Mouse (Mus musculus): ENCODE data around the gene Colec11.

The Colec11 gene

DNA sequence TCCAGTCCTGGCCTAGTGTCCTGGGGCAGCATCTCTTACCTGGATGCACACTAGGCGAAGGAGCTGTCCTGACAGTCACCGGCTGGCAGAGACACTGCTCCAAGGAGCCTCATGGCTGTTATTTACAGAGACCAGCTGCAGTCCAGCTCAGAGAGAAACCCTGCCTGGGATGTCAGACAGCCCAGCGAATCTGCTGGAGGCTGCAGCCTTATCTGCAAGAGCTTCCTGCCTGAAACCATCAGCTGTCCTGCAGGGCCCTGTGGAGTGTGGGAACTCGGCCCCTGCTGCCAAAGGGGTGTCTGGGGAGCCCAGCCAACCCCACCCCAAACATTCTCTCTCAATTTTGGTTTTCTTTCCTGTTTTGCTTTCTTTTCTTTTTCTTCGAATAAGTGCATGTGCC, at the start of gene Colec11:
TSS of gene Colec11 (minus strand) at position 183 of the 400 bp plus-strand sequence.
- no peak for DNase-seq

DNA sequence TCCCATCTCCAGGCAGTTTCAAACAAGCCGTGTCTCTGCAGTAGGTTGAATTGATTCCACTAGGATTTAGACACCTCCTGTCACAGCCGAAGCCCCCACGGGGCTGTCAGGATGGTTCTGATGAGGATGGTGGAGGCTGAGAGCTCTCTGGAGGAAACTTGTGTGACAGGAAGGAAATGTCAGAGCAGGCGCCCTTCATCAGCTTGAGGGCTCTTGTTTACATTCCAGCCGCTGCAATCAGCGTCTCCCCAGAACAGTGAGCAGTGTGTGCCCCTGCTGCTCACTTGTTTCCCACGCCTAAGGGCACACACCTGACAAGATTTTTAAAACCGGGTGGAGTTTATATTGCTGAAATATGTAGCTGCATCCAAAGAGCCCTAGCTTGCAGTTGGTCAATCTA, 44.1 kb upstream of the Colec11 start:
- no peak for DNase-seq

- DNase-seq, result no peak
These were observed 43.6 kb upstream of the Colec11 start for GRCm38 (mm10) chr12:28666734-28667133.

DNA sequence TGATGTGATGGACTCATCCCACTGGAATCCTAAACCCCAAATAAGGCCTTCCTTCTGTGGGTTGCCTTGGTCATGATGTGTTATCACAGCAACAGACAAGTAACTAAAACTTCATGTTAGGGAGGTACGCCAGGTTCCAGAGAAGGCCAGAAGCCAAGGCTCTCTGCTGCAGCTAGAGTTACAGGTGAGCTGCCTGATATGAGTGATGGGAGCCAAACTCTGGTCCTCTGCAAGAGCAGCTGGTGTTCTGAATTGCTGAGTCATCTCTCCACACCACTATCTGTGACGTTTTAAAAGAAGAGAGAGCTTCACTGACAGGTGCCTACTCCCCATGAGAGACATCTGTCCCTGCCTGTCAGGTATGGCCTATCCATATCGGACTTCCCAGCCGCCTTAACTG, 39.5 kb upstream of the Colec11 start:
- DNase-seq, result no peak

DNA sequence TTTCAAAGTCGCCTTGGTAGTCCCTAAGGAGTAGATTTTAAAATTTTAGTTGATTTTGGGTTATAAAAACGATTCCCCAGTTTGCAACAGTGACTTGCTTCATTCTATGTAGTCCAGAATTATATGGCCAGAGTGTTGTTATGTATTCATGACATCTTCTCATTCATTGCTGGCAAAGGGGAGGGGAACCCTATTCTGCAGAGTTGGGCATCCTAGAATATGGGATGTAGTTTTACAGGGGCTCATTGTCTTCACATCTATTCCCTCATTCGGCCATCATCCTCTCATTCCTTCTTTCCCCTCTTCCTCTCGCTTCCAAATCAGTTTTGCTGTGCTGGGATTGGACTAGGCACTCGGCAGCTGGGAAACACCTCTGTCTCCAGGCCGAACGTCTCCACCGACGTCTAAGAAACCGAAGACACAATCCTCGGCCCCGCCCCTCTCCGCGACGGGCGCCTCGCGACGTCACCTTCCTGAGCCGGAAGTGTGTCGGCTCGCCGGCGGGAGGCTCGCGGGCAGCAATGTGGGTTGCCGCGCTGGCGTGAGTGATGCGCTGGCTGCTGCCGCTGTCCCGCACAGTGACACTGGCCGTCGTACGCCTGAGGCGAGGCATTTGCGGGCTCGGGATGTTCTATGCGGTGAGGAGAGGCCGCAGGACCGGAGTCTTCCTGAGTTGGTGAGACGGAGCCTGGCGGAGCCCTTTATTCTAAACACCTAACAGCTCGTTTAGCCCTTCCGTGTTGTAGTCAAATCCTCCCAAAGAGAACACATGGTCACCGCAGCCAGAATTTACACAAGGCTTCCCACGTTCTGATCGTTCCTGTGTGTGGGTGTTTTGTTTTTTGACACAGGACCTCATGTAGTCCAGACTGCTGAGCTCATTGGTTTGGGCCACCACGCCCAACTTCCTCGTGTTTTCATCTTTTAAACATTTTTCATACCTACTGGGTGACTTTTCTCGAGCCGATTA, 26.2 kb upstream of the Colec11 start, which contains the start of gene Rnaseh1:
TSS of gene Rnaseh1 (plus strand) at position 462 of the 970 bp plus-strand sequence.
- DNase-seq, result peak; percentile 78 to 91

- no peak for DNase-seq
These were observed 15.6 kb upstream of the Colec11 start for GRCm38 (mm10) chr12:28638778-28639177.

DNA sequence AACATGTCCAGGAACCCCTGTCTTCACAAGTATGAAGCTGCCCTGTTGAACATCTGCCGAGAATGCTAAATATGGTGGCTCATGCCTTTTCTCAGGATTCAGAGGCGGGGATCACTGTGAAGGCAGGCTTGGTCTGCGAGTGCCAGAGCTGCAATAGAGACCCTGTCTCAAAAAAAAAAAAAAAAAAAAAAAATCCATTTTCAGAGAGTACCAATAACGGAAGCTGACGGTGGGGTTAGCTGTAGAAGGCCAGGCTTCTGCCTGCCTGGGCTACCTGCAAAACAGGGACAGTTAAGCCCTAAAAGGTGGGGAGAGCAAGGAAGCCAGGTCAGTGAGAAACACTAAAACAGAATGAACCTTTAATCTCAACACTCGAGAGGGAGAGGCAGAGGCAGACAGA, 13.4 kb upstream of the Colec11 start:
- DNase-seq, result no peak

DNA sequence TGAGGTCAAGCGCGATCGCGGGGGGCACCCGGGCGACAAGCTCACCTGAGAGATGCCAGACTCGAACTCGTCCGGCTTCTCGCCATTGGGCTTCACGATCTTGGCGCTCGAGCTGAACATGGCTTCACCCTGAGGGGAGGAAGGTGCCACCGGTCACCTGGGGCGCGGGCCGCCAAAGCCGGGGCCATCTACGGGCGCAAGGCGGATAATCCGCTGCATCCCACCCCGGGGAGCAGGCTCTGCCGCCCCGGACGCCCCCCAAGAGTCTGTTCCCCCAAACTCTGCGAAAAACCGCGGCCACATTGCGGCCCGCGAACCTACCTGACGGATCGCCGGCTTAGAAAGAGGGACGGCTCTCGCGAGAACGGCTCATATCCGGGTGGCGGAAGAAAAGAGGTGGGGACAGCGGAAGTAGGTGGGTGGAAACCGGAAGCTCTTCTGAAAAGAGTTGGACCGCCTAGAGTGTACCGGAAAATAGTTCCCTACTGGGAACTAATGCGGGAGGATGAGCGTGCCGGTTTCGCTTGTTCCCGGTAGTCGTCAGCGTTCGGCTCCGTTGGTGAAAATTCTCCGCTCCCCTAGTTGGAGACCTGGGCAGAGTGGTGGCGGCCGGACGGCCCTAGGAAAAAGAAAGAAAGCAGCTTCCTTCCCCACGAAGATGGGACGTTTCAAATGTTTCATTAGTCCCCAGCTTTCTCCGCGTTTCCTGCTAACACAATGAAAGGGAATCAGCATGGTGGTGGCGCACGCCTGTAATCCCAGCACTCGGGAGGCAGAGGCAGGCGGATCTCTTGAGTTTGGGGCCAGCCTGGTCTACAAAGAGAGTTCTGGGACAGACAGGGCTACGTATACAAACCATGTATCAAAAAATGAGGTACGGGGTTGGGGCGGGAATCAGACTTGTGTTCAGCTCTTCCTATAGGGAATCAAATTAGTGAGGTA, 12.6 kb upstream of the Colec11 start, which contains the start of gene Rps7:
TSS of gene Rps7 (minus strand) at position 419 of the 942 bp plus-strand sequence.
- peak; percentile 85 to 90 for DNase-seq

GRCm38 (mm10) chr12:28635058-28635534, 11.9 kb upstream of the Colec11 start:
- DNase-seq, result no peak

GRCm38 (mm10) chr12:28628436-28628835, 5.3 kb upstream of the Colec11 start:
- DNase-seq, result no peak

DNA sequence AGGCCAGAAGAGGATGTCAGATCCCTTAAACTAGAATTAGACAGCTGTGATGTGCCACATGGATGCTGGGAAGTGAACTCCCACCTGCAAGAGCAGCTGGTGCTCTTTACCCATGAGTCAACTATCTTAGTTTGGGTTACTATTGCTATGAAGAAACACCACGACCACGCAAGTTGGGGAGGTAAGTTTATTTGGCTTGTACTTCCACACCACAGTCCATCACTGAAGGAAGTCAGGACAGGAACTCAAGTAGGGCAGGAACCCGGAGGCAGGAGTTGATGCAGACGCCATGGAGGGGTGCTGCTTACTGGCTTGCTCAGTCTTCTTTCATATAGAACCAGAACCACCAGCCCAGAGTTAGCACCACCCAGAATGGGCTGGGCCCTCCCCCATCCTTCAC, 3.9 kb upstream of the Colec11 start:
- no peak for DNase-seq

- DNase-seq, result no peak
These were observed 2.2 kb upstream of the Colec11 start for GRCm38 (mm10) chr12:28625407-28625806.

GRCm38 (mm10) chr12:28624251-28624650, 1.1 kb upstream of the Colec11 start:
- DNase-seq, result no peak

- no peak for DNase-seq
These were observed 536 bp downstream of the Colec11 start for GRCm38 (mm10) chr12:28622641-28623040.

GRCm38 (mm10) chr12:28622167-28622532, 1.0 kb downstream of the Colec11 start:
- no peak for DNase-seq

- DNase-seq, result no peak
These were observed 1.6 kb downstream of the Colec11 start for GRCm38 (mm10) chr12:28621451-28622166.

GRCm38 (mm10) chr12:28617297-28617696, 5.9 kb downstream of the Colec11 start:
- DNase-seq, result no peak

DNA sequence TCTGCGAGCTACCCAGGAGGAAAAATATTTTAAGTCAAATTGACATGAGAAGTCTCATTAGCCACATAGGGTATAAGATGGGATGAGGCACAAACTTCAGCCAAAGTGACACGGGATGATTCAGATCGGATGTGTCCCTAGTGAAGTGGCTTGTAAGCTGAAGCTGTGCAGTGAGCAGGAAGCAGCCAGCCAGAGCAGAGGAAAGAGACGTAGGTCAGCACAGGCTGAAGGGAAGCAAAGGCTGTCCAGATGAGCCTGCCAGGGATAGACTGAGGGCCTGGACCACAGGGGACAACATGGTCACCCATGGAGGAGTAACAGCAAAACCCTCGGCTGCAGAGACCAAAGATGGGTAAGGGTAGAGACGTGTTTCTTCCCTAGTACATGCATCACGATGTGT, 8.8 kb downstream of the Colec11 start:
- no peak for DNase-seq

GRCm38 (mm10) chr12:28612391-28612790, 10.8 kb downstream of the Colec11 start:
- DNase-seq, result no peak

- DNase-seq, result no peak
These were observed 15.5 kb downstream of the Colec11 start for GRCm38 (mm10) chr12:28607546-28608305.

DNA sequence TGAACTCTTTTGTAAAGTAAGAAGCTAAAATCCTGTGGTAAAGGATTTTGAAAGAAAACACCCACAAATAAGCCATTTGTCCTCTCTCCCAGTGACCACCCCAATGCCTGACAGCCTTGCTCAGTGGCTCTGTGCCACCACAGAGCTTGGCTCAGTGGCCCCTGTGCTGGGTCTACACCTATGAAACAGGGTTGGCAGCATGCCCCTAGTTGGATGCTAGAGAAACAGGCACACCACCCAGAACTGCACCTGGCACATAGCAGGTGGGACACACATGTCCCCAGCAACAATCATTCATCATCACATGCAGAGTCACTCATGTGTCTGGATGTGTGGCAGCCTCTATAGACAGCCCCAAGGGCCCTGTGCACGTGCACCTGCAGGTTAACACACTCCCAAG, 19.7 kb downstream of the Colec11 start:
- DNase-seq, result no peak

DNA sequence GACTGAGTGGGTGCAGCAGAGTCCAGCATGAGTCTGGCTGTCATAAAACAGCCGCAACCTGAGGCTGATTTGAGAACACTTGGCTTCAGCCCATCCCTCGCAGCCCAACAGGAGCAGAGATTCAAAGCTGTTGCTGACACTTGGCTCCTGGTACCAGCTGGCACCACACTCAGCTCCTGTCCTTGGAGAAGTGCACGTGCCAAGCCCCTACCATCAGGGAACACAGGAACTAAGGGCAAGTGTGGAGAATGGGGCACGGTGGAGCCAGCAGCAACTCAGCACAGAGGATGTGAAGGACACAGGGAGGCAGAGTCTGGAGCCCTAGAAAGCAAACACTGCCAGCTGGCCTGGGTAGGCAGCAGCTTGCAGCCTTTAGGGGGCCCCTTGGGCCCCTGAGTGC, 20.9 kb downstream of the Colec11 start:
- no peak for DNase-seq

Data from spleen, adult 18-20 months (tissue).